Mouse (Mus musculus) megakaryocyte, embryonic 14.5 days (primary cell): ENCODE measurements around the gene Figla. TPM values are rescaled to one million over a fixed set of nuclear protein-coding genes. Genes with fewer than 3 reads are reported as not detected.

Source experiments
- H3K27me3 ChIP-seq: replicated peaks from 2 replicates; pipeline ENCODE3; 2012; ENCODE audit warnings: inconsistent platforms
- H3K36me3 ChIP-seq: replicated peaks from 2 replicates; pipeline ENCODE3; 2012; ENCODE audit warnings: low read length, inconsistent platforms, mixed read lengths
- H3K4me1 ChIP-seq: 2 replicates; pipeline ENCODE4 v1.6.1; 2012; ENCODE audit warnings: inconsistent platforms
- H3K4me3 ChIP-seq: replicated peaks from 2 replicates; pipeline ENCODE3; 2012; ENCODE audit warnings: moderate library complexity, mild to moderate bottlenecking, inconsistent platforms
- H3K9me3 ChIP-seq: 2 replicates; pipeline ENCODE4 v1.6.1; 2012; ENCODE audit warnings: inconsistent platforms
- FLI1 ChIP-seq: IDR thresholded peaks from 2 replicates; pipeline ENCODE4 v1.6.1; 2012; ENCODE audit warnings: low read length, inconsistent platforms, mixed read lengths
- GATA1 ChIP-seq: IDR thresholded peaks from 3 replicates; pipeline ENCODE4 v1.6.1; 2012; ENCODE audit warnings: mixed read lengths, low read length, inconsistent platforms, borderline replicate concordance
- polyA plus RNA-seq: library from polyadenylated mRNA; stranded (reverse); fragments of >175 nt; gene quantifications from 2 replicates; pipeline ENCODE4 v1.2.3, GENCODE M21; 2012; ENCODE audit warnings: low replicate concordance; ENCODE audit not compliant: insufficient read depth

Figla gene
- polyA plus RNA-seq, 1 experiment = not detected

GRCm38 (mm10) chr6:86052556-86052955 lies 36.6 kb downstream of the Figla start:
- TF ChIP-seq FLI1 (no peak), GATA1 (no peak)
- Histone ChIP-seq H3K27me3 (peaks cover 38% of the 10 kb centered on the region), H3K4me3 (no peak overlapping the region), H3K4me1 (peaks cover 14% of the 10 kb centered on the region), H3K36me3 (no peaks in the 10 kb centered on the region), H3K9me3 (no peaks in the 10 kb centered on the region)

GRCm38 (mm10) chr6:86053099-86053498 lies 37.1 kb downstream of the Figla start:
- Histone ChIP-seq H3K27me3 (peaks cover 44% of the 10 kb centered on the region), H3K36me3 (no peaks in the 10 kb centered on the region), H3K4me1 (peaks cover 14% of the 10 kb centered on the region), H3K9me3 (no peaks in the 10 kb centered on the region), H3K4me3 (no peak overlapping the region)
- TF ChIP-seq GATA1 (no peak), FLI1 (no peak)

- Histone ChIP-seq H3K36me3 (no peaks in the 10 kb centered on the region), H3K27me3 (peaks cover 42% of the 10 kb centered on the region), H3K4me3 (no peak overlapping the region), H3K9me3 (no peaks in the 10 kb centered on the region), H3K4me1 (peaks cover 14% of the 10 kb centered on the region)
- no peak for TF ChIP-seq FLI1
- TF ChIP-seq GATA1 = no peak
Measured at GRCm38 (mm10) chr6:86053594-86053993, 37.6 kb downstream of the Figla start.

DNA sequence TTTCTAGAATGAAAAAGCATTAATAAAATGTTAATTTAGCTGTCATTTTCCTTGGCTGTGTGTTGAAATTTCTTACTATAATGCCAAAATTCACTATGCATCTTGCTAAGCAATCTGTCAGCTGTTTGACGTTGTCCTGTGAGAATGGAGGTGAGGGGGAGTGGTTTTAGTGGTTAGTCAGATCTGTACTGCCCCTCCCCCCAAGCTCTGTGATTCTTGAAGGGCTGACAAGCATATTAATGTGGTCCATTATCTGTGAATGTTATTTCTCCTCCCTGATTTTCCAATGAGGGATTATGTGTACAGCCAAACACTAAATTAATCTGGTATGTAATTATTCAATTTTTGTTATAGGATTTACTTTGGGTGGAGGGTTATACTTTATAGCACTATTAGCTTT lies 42.5 kb downstream of the Figla start:
- Histone ChIP-seq H3K9me3 (no peaks in the 10 kb centered on the region), H3K4me1 (peaks cover 8% of the 10 kb centered on the region), H3K36me3 (no peaks in the 10 kb centered on the region), H3K4me3 (no peak overlapping the region), H3K27me3 (peaks cover 41% of the 10 kb centered on the region)
- TF ChIP-seq FLI1 (no peak), GATA1 (no peak)

DNA sequence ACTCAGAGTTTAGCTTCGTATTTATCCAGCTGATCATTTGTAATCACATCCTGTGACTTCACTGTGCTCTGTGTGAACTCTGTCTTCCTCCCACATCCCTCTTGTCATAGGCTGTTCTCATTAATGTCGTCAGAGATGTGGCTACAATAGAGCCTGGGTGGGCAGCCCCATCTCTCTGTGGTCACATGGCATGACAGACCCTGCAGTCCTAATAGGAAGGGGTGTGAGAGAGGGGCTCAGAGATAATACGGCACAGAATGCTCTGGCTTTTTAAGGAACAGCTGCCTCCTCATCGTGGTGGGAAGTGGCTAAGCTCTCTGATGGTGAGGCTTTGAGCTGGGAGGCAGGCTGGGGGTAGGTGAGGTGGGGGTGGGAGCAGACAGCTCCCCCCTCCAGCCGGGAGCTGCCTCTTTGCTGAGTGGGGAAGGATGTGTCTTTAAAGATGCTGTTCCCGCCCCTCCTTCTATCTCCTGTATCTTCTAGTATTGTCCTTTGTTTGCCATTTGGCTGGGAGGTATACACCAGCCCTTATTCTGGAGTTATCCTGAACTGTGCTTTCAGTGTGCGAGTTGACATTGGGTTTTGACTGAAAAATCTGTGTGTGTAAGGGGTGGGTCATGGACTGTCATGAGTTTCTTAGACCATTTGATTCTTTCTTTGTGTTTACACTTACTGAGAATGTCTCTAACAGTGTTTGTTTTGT lies 43.3 kb downstream of the Figla start:
- Histone ChIP-seq H3K4me1 (peaks cover 5% of the 10 kb centered on the region; the same call in 1 of the 2 replicates), H3K36me3 (no peaks in the 10 kb centered on the region), H3K27me3 (peaks cover 41% of the 10 kb centered on the region), H3K4me3 (no peak overlapping the region), H3K9me3 (no peaks in the 10 kb centered on the region)
- TF ChIP-seq GATA1 (no peak), FLI1 (no peak)

GRCm38 (mm10) chr6:86060170-86060569 lies 44.2 kb downstream of the Figla start:
- Histone ChIP-seq H3K36me3 (no peaks in the 10 kb centered on the region), H3K27me3 (peaks cover 43% of the 10 kb centered on the region), H3K4me3 (no peak overlapping the region), H3K4me1 (peaks cover 5% of the 10 kb centered on the region; the same call in 1 of the 2 replicates), H3K9me3 (no peaks in the 10 kb centered on the region)
- TF ChIP-seq GATA1 = no peak
- no peak for TF ChIP-seq FLI1

DNA sequence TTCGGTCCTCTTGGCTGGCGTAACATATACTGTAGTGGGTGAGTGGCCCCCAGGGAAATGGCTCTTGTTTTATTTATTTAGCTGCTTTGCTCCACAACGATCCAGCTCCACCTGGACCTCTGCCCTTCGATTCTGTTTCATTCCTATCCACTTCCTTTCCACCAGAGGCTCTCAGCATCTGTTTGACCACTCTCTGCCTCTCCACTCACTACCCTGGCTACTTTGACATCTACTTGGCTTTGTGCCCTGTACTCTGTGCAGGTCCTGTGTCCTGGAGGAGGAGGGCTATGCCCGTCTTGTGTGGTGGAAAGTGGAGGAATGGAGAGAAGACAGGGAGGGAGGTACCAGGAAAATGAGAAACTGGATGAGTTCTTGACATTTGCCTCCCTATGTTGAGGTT lies 46.3 kb downstream of the Figla start:
- peaks cover 58% of the 10 kb centered on the region for H3K27me3 ChIP-seq
- H3K36me3 ChIP-seq = no peaks in the 10 kb centered on the region
- peaks cover 5% of the 10 kb centered on the region; the same call in 1 of the 2 replicates for H3K4me1 ChIP-seq
- H3K4me3 ChIP-seq = no peak overlapping the region
- TF ChIP-seq FLI1 (no peak), GATA1 (no peak)
- no peaks in the 10 kb centered on the region for H3K9me3 ChIP-seq

DNA sequence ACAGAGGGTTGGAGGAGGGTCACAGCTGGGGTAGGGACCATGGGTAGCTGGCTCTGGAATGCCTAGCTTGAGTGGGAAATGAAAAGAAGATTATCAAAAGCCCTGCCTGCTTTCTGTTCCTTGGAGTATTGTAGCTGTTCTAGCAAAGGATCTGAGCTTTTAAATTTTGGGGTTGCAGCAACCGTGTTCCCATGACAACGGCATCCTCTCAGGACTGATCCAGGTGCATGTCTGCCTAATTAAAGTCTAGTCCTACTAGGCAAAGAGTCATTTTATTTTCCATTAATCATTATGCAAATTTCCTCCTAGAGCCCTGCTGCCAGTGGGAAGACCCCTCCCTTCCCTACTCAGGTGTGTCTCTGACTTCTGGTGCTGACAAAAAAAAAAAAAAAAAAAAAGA lies 46.7 kb downstream of the Figla start:
- Histone ChIP-seq H3K36me3 (no peaks in the 10 kb centered on the region), H3K4me3 (no peak overlapping the region), H3K4me1 (peaks cover 5% of the 10 kb centered on the region; the same call in 1 of the 2 replicates), H3K9me3 (no peaks in the 10 kb centered on the region), H3K27me3 (peaks cover 56% of the 10 kb centered on the region)
- TF ChIP-seq GATA1 = no peak
- TF ChIP-seq FLI1 = no peak

- no peaks in the 10 kb centered on the region for H3K9me3 ChIP-seq
- peaks cover 55% of the 10 kb centered on the region for H3K27me3 ChIP-seq
Measured at GRCm38 (mm10) chr6:86064318-86065016, 48.5 kb downstream of the Figla start.

DNA sequence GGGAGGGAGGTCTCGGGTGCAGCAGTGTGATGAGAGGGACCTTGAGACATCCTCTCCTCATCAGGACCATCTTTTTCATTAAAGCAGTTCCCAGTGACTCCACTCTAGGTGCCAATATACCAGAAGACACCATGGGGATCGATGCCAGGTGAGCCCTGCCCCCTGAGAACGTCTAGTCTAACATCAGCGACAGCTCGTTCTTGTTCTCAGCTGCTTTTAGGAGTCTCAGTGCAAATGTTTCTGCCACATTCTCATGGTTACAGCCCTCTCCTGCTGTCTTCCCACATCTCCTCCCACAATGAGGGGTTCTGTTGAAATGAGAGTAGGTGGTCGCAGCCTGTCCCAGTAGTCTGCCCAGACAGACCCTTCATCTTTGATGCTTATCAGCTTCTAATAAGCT lies 50.8 kb downstream of the Figla start:
- Histone ChIP-seq H3K36me3 (no peaks in the 10 kb centered on the region), H3K9me3 (no peaks in the 10 kb centered on the region), H3K27me3 (peaks cover 63% of the 10 kb centered on the region), H3K4me1 (no peaks in the 10 kb centered on the region), H3K4me3 (no peak overlapping the region)
- TF ChIP-seq GATA1 = no peak
- TF ChIP-seq FLI1 = no peak

More at GRCm38 (mm10) chr6:86064318-86065016, 48.5 kb downstream of the Figla start:
- no peaks in the 10 kb centered on the region; the same call in 1 of the 2 replicates for H3K4me1 ChIP-seq
- no peaks in the 10 kb centered on the region for H3K36me3 ChIP-seq
- TF ChIP-seq GATA1 (no peak), FLI1 (no peak)
- H3K4me3 ChIP-seq = no peak overlapping the region
